Mouse (Mus musculus): ENCODE measurements around the gene Gm11127. TPM values are rescaled to one million over a fixed set of nuclear protein-coding genes. Genes with fewer than 3 reads are reported as not detected.

Gm11127 gene
- polyA plus RNA-seq (2017; shearing (Covaris generic)) = not detected

GRCm38 (mm10) chr17:36058362-36058761 is at the start of gene Gm11127:
Gene Gm11127 (minus strand): TSS chr17:36058371.

GRCm38 (mm10) chr17:36042610-36043169 is 15.5 kb downstream of the Gm11127 start, which contains the start of the genes H2-T22 and Gm6034:
Gene H2-T22 (minus strand): TSS chr17:36042747.
Gene Gm6034 (plus strand): TSS chr17:36042961.

GRCm38 (mm10) chr17:36032351-36032875 is 25.8 kb downstream of the Gm11127 start, which contains the start of gene H2-T23:
Gene H2-T23 (minus strand): TSS chr17:36032855.

GRCm38 (mm10) chr17:36020191-36021073 is 37.7 kb downstream of the Gm11127 start, which contains the start of gene H2-T24:
Gene H2-T24 (minus strand): TSS chr17:36020560.

Other genes with a start within 250 kb of the Gm11127 start
- 0.89 TPM for gene Ier3, start 236.7 kb downstream of the Gm11127 start, polyA plus RNA-seq (2017; shearing (Covaris generic))
- 48.6 TPM for gene Flot1, start 235.1 kb downstream of the Gm11127 start, polyA plus RNA-seq (2017; shearing (Covaris generic))
- gene Tubb5, start 220.1 kb downstream of the Gm11127 start, polyA plus RNA-seq (2017; shearing (Covaris generic)) = 154 TPM
- gene Mdc1, start 216.9 kb downstream of the Gm11127 start, polyA plus RNA-seq (2017; shearing (Covaris generic)) = 17.8 TPM
- 27.3 TPM for gene Nrm, start 197.1 kb downstream of the Gm11127 start, polyA plus RNA-seq (2017; shearing (Covaris generic))
- 596 TPM for gene Ppp1r18, start 192.8 kb downstream of the Gm11127 start, polyA plus RNA-seq (2017; shearing (Covaris generic))
- gene Dhx16, start 178.6 kb downstream of the Gm11127 start, polyA plus RNA-seq (2017; shearing (Covaris generic)) = 28.1 TPM
- gene 2310061I04Rik, start 160.9 kb downstream of the Gm11127 start, polyA plus RNA-seq (2017; shearing (Covaris generic)) = 28.9 TPM
- 28.4 TPM for gene Atat1, start 148.3 kb downstream of the Gm11127 start, polyA plus RNA-seq (2017; shearing (Covaris generic))
- gene Mrps18b, start 142.0 kb downstream of the Gm11127 start, polyA plus RNA-seq (2017; shearing (Covaris generic)) = 77.6 TPM
- 62.6 TPM for gene Ppp1r10, start 141.9 kb downstream of the Gm11127 start, polyA plus RNA-seq (2017; shearing (Covaris generic))
- 162 TPM for gene Abcf1, start 88.6 kb downstream of the Gm11127 start, polyA plus RNA-seq (2017; shearing (Covaris generic))
- 16.1 TPM for gene Gnl1, start 78.5 kb downstream of the Gm11127 start, polyA plus RNA-seq (2017; shearing (Covaris generic))
- gene Prr3, start 78.1 kb downstream of the Gm11127 start, polyA plus RNA-seq (2017; shearing (Covaris generic)) = 20.4 TPM
- 27.0 TPM for gene H2-T24, start 37.8 kb downstream of the Gm11127 start, polyA plus RNA-seq (2017; shearing (Covaris generic))
- 848 TPM for gene H2-T23, start 25.5 kb downstream of the Gm11127 start, polyA plus RNA-seq (2017; shearing (Covaris generic))
- gene H2-T22, start 15.6 kb downstream of the Gm11127 start, polyA plus RNA-seq (2017; shearing (Covaris generic)) = 263 TPM
- gene Gm6034, start 15.4 kb downstream of the Gm11127 start, polyA plus RNA-seq (2017; shearing (Covaris generic)) = 0.56 TPM
- 1.3 TPM for gene Gm19684, start 63.3 kb upstream of the Gm11127 start, polyA plus RNA-seq (2017; shearing (Covaris generic))
- not detected for gene Gm7030, start 71.1 kb upstream of the Gm11127 start, polyA plus RNA-seq (2017; shearing (Covaris generic))
- 12.9 TPM for gene Gm8909, start 110.2 kb upstream of the Gm11127 start, polyA plus RNA-seq (2017; shearing (Covaris generic))
- 0.92 TPM for gene H2-T3, start 131.9 kb upstream of the Gm11127 start, polyA plus RNA-seq (2017; shearing (Covaris generic))
- gene Rpp21, start 199.7 kb upstream of the Gm11127 start, polyA plus RNA-seq (2017; shearing (Covaris generic)) = 170 TPM
- gene Trim39, start 213.9 kb upstream of the Gm11127 start, polyA plus RNA-seq (2017; shearing (Covaris generic)) = 23.2 TPM
- gene H2-M10.2, start 228.1 kb upstream of the Gm11127 start, polyA plus RNA-seq (2017; shearing (Covaris generic)) = not detected